7 mouse cellular contexts compared by ENCODE assay signal in genomic region chr5:123143971-123144745, GRCm38 (mm10). TPM values are rescaled to one million over a fixed set of nuclear protein-coding genes. Genes with fewer than 3 reads are reported as not detected.
A peak's percentile ranks its signal among the peaks of the same experiment; 100 is the strongest.
DNase-seq lines count a peak whose midpoint lies in the region; ATAC-seq lines count a peak whose summit lies in the region.

No protein-coding gene starts in this region.

- peak overlapping the region; percentile 100 for H3K9ac ChIP-seq in lung, embryonic 16.5 days (ENCODE audit: low read length)
- peak overlapping the region; percentile 99 for H3K9ac ChIP-seq in intestine, embryonic 14.5 days (ENCODE audit: low read length)
- peak overlapping the region; percentile 98 for H3K9ac ChIP-seq in neural tube, embryonic 11.5 days (ENCODE audit: low read length)

- DNase-seq in lung, postnatal 36 days = no peak
- DNase-seq in forebrain, embryonic 10.5 days (ENCODE audit: extremely low spot score, low spot score) = no peak
- peak; percentile 63 for DNase-seq in intestine, embryonic 14.5 days (ENCODE audit: low spot score)
- DNase-seq in neural tube, embryonic 11.5 days (ENCODE audit: low spot score) = peak; percentile 34
- no peak for DNase-seq in adrenal gland, adult 18-20 months (ENCODE audit: low spot score in 2 of 2)
- no peak for DNase-seq in ovary, postnatal 10 days (ENCODE audit: low spot score)

- no peaks in the 10 kb centered on the region for H3K9me3 ChIP-seq in lung, embryonic 16.5 days (ENCODE audit: control insufficient read depth, low read length)
- H3K9me3 ChIP-seq in forebrain, embryonic 10.5 days = no peaks in the 10 kb centered on the region
- H3K9me3 ChIP-seq in intestine, embryonic 14.5 days (ENCODE audit: control insufficient read depth, low read length) = no peaks in the 10 kb centered on the region
- H3K9me3 ChIP-seq in neural tube, embryonic 11.5 days (ENCODE audit: control insufficient read depth, low read length) = no peaks in the 10 kb centered on the region

- no peak overlapping the region for H3K27ac ChIP-seq in lung, embryonic 16.5 days (ENCODE audit: low read length)
- peak overlapping the region; percentile 100; the same call in 1 of the 2 replicates for H3K27ac ChIP-seq in forebrain, embryonic 10.5 days
- H3K27ac ChIP-seq in intestine, embryonic 14.5 days (ENCODE audit: low read depth) = peak overlapping the region; percentile 100; the same call in 1 of the 2 replicates
- H3K27ac ChIP-seq in neural tube, embryonic 11.5 days (ENCODE audit: low read depth, low read length) = no peak overlapping the region

- H3K4me2 ChIP-seq in lung, embryonic 16.5 days (ENCODE audit: low read depth, low read length) = peak overlapping the region; percentile 99
- peak overlapping the region; percentile 100 for H3K4me2 ChIP-seq in intestine, embryonic 14.5 days (ENCODE audit: low read length)
- H3K4me2 ChIP-seq in neural tube, embryonic 11.5 days (ENCODE audit: low read depth) = peak overlapping the region; percentile 100

- no peak for ATAC-seq in lung, embryonic 16.5 days (ENCODE audit: low read depth)
- ATAC-seq in intestine, embryonic 14.5 days (replicated peaks; ENCODE audit: low FRiP score, low TSS enrichment, low read depth) = no peak
- no peak for ATAC-seq in neural tube, embryonic 11.5 days (ENCODE audit: insufficient read depth, low FRiP score, low TSS enrichment)

- peaks cover 14% of the 10 kb centered on the region for H3K36me3 ChIP-seq in lung, embryonic 16.5 days (ENCODE audit: control insufficient read depth, insufficient read depth, low read length)
- peaks cover 53% of the 10 kb centered on the region for H3K36me3 ChIP-seq in forebrain, embryonic 10.5 days (replicated peaks)
- peaks cover 35% of the 10 kb centered on the region for H3K36me3 ChIP-seq in intestine, embryonic 14.5 days (ENCODE audit: control insufficient read depth, insufficient read depth, low read length)
- H3K36me3 ChIP-seq in neural tube, embryonic 11.5 days (ENCODE audit: control insufficient read depth, insufficient read depth, low read length) = peaks cover 13% of the 10 kb centered on the region

- peak overlapping the region; percentile 74 for H3K4me3 ChIP-seq in lung, embryonic 16.5 days (ENCODE audit: low read length)
- H3K4me3 ChIP-seq in forebrain, embryonic 10.5 days = peak overlapping the region; percentile 98
- peak overlapping the region; percentile 89 for H3K4me3 ChIP-seq in intestine, embryonic 14.5 days (ENCODE audit: low read depth, low read length)
- H3K4me3 ChIP-seq in neural tube, embryonic 11.5 days (ENCODE audit: low read depth, low read length) = peak overlapping the region; percentile 84

- peaks cover 27% of the 10 kb centered on the region for H3K4me1 ChIP-seq in lung, embryonic 16.5 days (replicated peaks; ENCODE audit: control insufficient read depth, insufficient read depth, low read length)
- H3K4me1 ChIP-seq in forebrain, embryonic 10.5 days = peaks cover 67% of the 10 kb centered on the region
- peaks cover 26% of the 10 kb centered on the region for H3K4me1 ChIP-seq in intestine, embryonic 14.5 days (replicated peaks; ENCODE audit: control insufficient read depth, insufficient read depth, low read length)
- peaks cover 24% of the 10 kb centered on the region for H3K4me1 ChIP-seq in neural tube, embryonic 11.5 days (ENCODE audit: control insufficient read depth, insufficient read depth, low read length)

- 3% methylated on average over 17 of the region's 17 CpGs for whole genome bisulfite sequencing in lung, embryonic 16.5 days
- 11% methylated on average over 17 of the region's 17 CpGs for WGBS in forebrain, embryonic 10.5 days
- WGBS in intestine, embryonic 14.5 days = 6% methylated on average over 17 of the region's 17 CpGs
- 3% methylated on average over 17 of the region's 17 CpGs for WGBS in neural tube, embryonic 11.5 days

- no peaks in the 10 kb centered on the region for H3K27me3 ChIP-seq in lung, embryonic 16.5 days (ENCODE audit: control insufficient read depth, insufficient read depth, low read depth, low read length)
- no peaks in the 10 kb centered on the region for H3K27me3 ChIP-seq in forebrain, embryonic 10.5 days (ENCODE audit: poor library complexity, severe bottlenecking)
- H3K27me3 ChIP-seq in intestine, embryonic 14.5 days (replicated peaks; ENCODE audit: control insufficient read depth, insufficient read depth, low read length) = no peaks in the 10 kb centered on the region
- H3K27me3 ChIP-seq in neural tube, embryonic 11.5 days (ENCODE audit: control insufficient read depth, insufficient read depth, low read length) = no peaks in the 10 kb centered on the region

RNA-seq across cellular contexts. Expression of gene Setd1b, which starts 2.2 kb away (rescaled TPM):
- polyA plus RNA-seq in lung, embryonic 16.5 days (2015; fragmentation: Nextera tagmentation; extraction: Ambion mirVana) = 8.4 and 9.1 TPM in 2 replicates
- polyA plus RNA-seq in forebrain, embryonic 10.5 days (2016; fragmentation: Nextera tagmentation; extraction: Ambion mirVana) = 7.6 and 8.1 TPM in 2 replicates
- polyA plus RNA-seq in intestine, embryonic 14.5 days (2014; fragmentation: Nextera tagmentation; extraction: Ambion mirVana) = 10.3 and 10.6 TPM in 2 replicates
- polyA plus RNA-seq in neural tube, embryonic 11.5 days (2014; fragmentation: Nextera tagmentation; extraction: Ambion mirVana) = 10.9 and 12.2 TPM in 2 replicates
- 10 to 100 TPM; 19.1 to 25.8 TPM for total RNA-seq in adrenal gland, adult 18-20 months (2021)

RNA-seq across cellular contexts. Expression of gene Rhof, which starts 11.7 kb away (rescaled TPM):
- 5.3 and 5.6 TPM in 2 replicates for polyA plus RNA-seq in lung, embryonic 16.5 days (2015; fragmentation: Nextera tagmentation; extraction: Ambion mirVana)
- polyA plus RNA-seq in forebrain, embryonic 10.5 days (2016; fragmentation: Nextera tagmentation; extraction: Ambion mirVana) = 1.2 and 1.5 TPM in 2 replicates
- polyA plus RNA-seq in intestine, embryonic 14.5 days (2014; fragmentation: Nextera tagmentation; extraction: Ambion mirVana) = 1.5 and 1.9 TPM in 2 replicates
- polyA plus RNA-seq in neural tube, embryonic 11.5 days (2014; fragmentation: Nextera tagmentation; extraction: Ambion mirVana) = 1.6 and 2.6 TPM in 2 replicates
- total RNA-seq in adrenal gland, adult 18-20 months (2021) = 1 to 10 TPM in 1 of 2 experiments, under 1 TPM in 1; 0.66 to 1.2 TPM

RNA-seq across cellular contexts. Expression of gene Psmd9, which starts 25.1 kb away (rescaled TPM):
- polyA plus RNA-seq in lung, embryonic 16.5 days (2015; fragmentation: Nextera tagmentation; extraction: Ambion mirVana) = 87.0 and 91.8 TPM in 2 replicates
- 80.5 and 84.6 TPM in 2 replicates for polyA plus RNA-seq in forebrain, embryonic 10.5 days (2016; fragmentation: Nextera tagmentation; extraction: Ambion mirVana)
- 58.6 and 68.4 TPM in 2 replicates for polyA plus RNA-seq in intestine, embryonic 14.5 days (2014; fragmentation: Nextera tagmentation; extraction: Ambion mirVana)
- polyA plus RNA-seq in neural tube, embryonic 11.5 days (2014; fragmentation: Nextera tagmentation; extraction: Ambion mirVana) = 68.3 and 69.0 TPM in 2 replicates
- 10 to 100 TPM; 20.7 to 21.1 TPM for total RNA-seq in adrenal gland, adult 18-20 months (2021)

RNA-seq across cellular contexts. Expression of gene Hpd, which starts 38.4 kb away (rescaled TPM):
- 0.18 and 0.91 TPM in 2 replicates for polyA plus RNA-seq in lung, embryonic 16.5 days (2015; fragmentation: Nextera tagmentation; extraction: Ambion mirVana)
- 0.31 TPM in 1 of 2 replicates, not detected in the other for polyA plus RNA-seq in forebrain, embryonic 10.5 days (2016; fragmentation: Nextera tagmentation; extraction: Ambion mirVana)
- 1.3 and 1.9 TPM in 2 replicates for polyA plus RNA-seq in intestine, embryonic 14.5 days (2014; fragmentation: Nextera tagmentation; extraction: Ambion mirVana)
- not detected in 2 replicates for polyA plus RNA-seq in neural tube, embryonic 11.5 days (2014; fragmentation: Nextera tagmentation; extraction: Ambion mirVana)
- 1 to 10 TPM; 1.2 to 3.6 TPM for total RNA-seq in adrenal gland, adult 18-20 months (2021)

Comparison
In these comparisons a context has a peak if more than half of its experiments do, and no peak if none do; other contexts are left out.
1. H3K27ac ChIP-seq: peak in forebrain, embryonic 10.5 days (single experiment) and intestine, embryonic 14.5 days (single experiment); none in lung, embryonic 16.5 days (single experiment) and neural tube, embryonic 11.5 days (single experiment).
2. DNase-seq: peak in intestine, embryonic 14.5 days (single experiment) and neural tube, embryonic 11.5 days (single experiment); none in lung, postnatal 36 days (single experiment), forebrain, embryonic 10.5 days (single experiment), adrenal gland, adult 18-20 months (0 of 2) and ovary, postnatal 10 days (single experiment).
3. Peak in every context shown above with its lines, with median percentiles within 50 percentile points of each other: H3K4me2 ChIP-seq, H3K4me3 ChIP-seq and H3K9ac ChIP-seq.